Mouse (Mus musculus): ENCODE data around the gene Tbc1d22a.

DNA sequence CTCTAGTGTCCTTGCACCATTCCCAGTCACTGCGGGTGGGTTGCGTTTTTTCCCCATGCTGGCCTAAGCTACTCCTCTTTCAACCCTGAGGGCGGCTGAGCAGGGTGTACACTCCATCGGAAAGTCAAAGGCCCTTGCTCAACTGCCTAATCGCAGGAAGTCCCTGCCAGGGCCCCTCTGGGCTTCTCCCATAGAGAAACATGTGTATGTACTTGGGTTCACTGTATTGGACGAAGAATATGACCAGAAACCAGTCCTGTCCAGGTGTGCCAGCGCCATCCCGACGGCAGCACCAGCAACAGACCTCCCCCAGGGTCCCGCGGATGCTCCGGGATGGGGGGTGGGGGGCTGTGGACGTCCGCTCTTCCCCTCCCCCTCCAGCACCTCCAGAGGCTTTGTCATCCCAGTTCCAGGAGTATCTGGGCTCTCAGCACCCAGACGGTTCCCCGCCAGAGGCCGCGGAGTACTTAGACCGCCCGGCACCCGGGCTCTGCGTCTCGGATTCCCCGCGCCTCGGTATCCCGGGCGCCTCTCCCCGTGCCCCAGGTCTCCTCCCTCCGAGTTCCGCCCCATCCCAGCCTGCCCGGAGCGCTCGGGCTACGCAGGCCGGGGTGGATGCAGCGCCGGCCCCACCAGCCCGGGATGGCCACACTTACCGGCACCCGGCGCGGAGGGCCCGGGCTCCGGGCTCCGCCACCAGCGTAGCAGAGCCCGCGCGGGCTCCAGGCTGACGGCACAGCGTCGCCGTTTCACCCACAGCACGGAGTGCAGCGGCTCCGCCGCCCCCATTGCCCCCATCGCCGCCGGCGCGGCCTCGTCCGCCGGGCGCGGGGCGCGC is 29.2 kb upstream of the Tbc1d22a start:
- TF ChIP-seq POLR2A (IDR thresholded peaks at IDR 0.05; ENCODE audit: control insufficient read depth, extremely low read depth, insufficient read depth, low read length, poor library complexity) (peak; percentile 79), CTCF (IDR thresholded peaks at IDR 0.05; ENCODE audit: borderline replicate concordance, control insufficient read depth, extremely low read depth, insufficient read depth, low read length, poor library complexity) (no peak)

Measured in thymus, adult 2 months (tissue).